Comparison of ENCODE assay signal across 19 mouse cellular contexts in the genomic region with DNA sequence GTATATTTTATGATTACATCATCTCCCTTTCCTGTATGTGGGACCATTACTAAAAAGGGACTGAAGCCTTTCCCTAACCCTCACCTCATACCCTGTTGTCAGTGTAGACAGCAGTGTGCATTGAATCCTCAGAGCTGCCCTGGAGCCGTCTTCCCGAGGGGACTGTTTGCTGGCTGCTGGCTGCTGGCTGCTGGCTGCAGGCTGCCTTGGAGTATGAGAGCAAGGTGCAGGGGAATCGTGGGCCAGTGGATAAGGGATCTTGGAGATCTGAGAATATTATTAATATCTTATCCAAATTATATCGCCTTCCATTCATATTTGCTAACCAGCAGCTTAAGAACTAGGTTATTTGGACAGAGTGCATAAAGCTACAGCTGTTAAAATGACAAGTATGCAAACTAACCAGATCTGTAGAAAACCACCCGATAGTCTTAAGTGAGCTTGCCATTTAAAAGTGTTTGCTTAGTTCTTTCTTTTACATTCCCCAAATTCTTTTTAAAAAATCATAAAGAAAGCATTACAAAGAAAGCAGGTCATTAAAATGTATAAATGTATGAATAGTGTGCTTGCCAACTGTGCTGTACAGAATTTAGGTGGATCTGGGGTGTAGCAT. TPM values are rescaled to one million over a fixed set of nuclear protein-coding genes. Genes with fewer than 3 reads are reported as not detected.
"Had no signal": no experiment of that assay in that cellular context is flagged by ENCODE, and none has a peak within 500 bp of the region (broad histone marks: within the 10 kb centered on the region; RNA-seq: fewer than 3 reads in every experiment).

No protein-coding gene starts in this region.

- H3K4me1 ChIP-seq: midbrain, embryonic 15.5 days; neural tube, embryonic 12.5 days; stomach, embryonic 15.5 days had no signal

- H3K27ac ChIP-seq: liver, embryonic 13.5 days; liver, embryonic 15.5 days; macrophage; midbrain, embryonic 13.5 days; midbrain, embryonic 15.5 days; neural tube, embryonic 12.5 days; stomach, embryonic 15.5 days; stomach, postnatal 0 days had no signal

- H3K9me3 ChIP-seq: liver, embryonic 13.5 days; liver, embryonic 15.5 days; megakaryocyte, embryonic 14.5 days; midbrain, embryonic 13.5 days; midbrain, embryonic 15.5 days; neural tube, embryonic 12.5 days; stomach, embryonic 15.5 days had no signal

- DNase-seq: liver, embryonic 13.5 days; liver, postnatal 0 days; lung, adult 2 months; right cerebral cortex, postnatal 14 days; thymus, adult 2 months; thymus, postnatal 25 days; thymus, postnatal 4 days had no signal

- H3K4me2 ChIP-seq: liver, embryonic 11.5 days; liver, embryonic 13.5 days; liver, embryonic 15.5 days; midbrain, embryonic 11.5 days; midbrain, embryonic 13.5 days; midbrain, embryonic 15.5 days; neural tube, embryonic 12.5 days; stomach, embryonic 15.5 days had no signal

- ATAC-seq: liver, postnatal 0 days; midbrain, embryonic 13.5 days; midbrain, embryonic 15.5 days had no signal

- H3K27me3 ChIP-seq: liver, embryonic 13.5 days; liver, embryonic 15.5 days; megakaryocyte, embryonic 14.5 days; midbrain, embryonic 13.5 days; midbrain, embryonic 15.5 days; neural tube, embryonic 12.5 days; stomach, embryonic 15.5 days had no signal

- H3K4me3 ChIP-seq: liver, embryonic 13.5 days; liver, embryonic 15.5 days; megakaryocyte, embryonic 14.5 days; midbrain, embryonic 13.5 days; midbrain, embryonic 15.5 days; neural tube, embryonic 12.5 days; stomach, embryonic 15.5 days had no signal

- H3K36me3 ChIP-seq: liver, embryonic 13.5 days; liver, embryonic 15.5 days; midbrain, embryonic 15.5 days; neural tube, embryonic 12.5 days; stomach, embryonic 15.5 days had no signal

- H3K9ac ChIP-seq: liver, embryonic 13.5 days; liver, embryonic 15.5 days; liver, postnatal 0 days; midbrain, embryonic 13.5 days; midbrain, embryonic 15.5 days; neural tube, embryonic 12.5 days; stomach, embryonic 15.5 days had no signal

RNA-seq across cellular contexts. Expression of a gene that starts 48.9 kb away (rescaled TPM):
- total RNA-seq: midbrain, postnatal 0 days; monocyte, adult 5-6 weeks had no signal
- polyA plus RNA-seq: liver, embryonic 11.5 days; liver, embryonic 13.5 days; macrophage; midbrain, embryonic 11.5 days had no signal
